Mouse (Mus musculus): Measurements from ENCODE around the gene Diexf. TPM values are rescaled to one million over a fixed set of nuclear protein-coding genes. Genes with fewer than 3 reads are reported as not detected.

Gene Diexf
- polyA plus RNA-seq, 1 experiment from 2014 or later, result 2.1 TPM

GRCm38 (mm10) chr1:193133726-193134125 is 3.7 kb upstream of the Diexf start:
- no peak overlapping the region for H3K4me2 ChIP-seq (replicated peaks; ENCODE audit: low read depth)
- ATAC-seq (ENCODE audit: low FRiP score, low TSS enrichment), result no peak
- TF ChIP-seq CTCF (IDR thresholded peaks at IDR 0.05; ENCODE audit: low read depth), result peak; percentile 48
- no peak for TF ChIP-seq EP300 (optimal IDR thresholded peaks at IDR 0.05)
- H3K27me3 ChIP-seq (ENCODE audit: control insufficient read depth, insufficient read depth, low read length), result no peaks in the 10 kb centered on the region
- H3K27ac ChIP-seq (replicated peaks), result no peak overlapping the region
- WGBS, result 91% methylated on average over 1 of the region's 1 CpGs
- 0 out of 2 replicates have a peak, but pooled peaks cover 2% of the 10 kb centered on the region for H3K4me1 ChIP-seq (replicated peaks; ENCODE audit: control insufficient read depth, insufficient read depth)
- no peak overlapping the region for H3K4me3 ChIP-seq (ENCODE audit: low read depth, low read length)
- no peaks in the 10 kb centered on the region for H3K9me3 ChIP-seq (ENCODE audit: control insufficient read depth, low read length)
- no peaks in the 10 kb centered on the region for H3K36me3 ChIP-seq (ENCODE audit: control insufficient read depth, insufficient read depth, low read length)
- no peak overlapping the region for H3K9ac ChIP-seq (ENCODE audit: low read length)
- DNase-seq (ENCODE audit: low spot score), result no peak

- DNase-seq (ENCODE audit: low spot score), result no peak
- H3K27me3 ChIP-seq (ENCODE audit: control insufficient read depth, insufficient read depth, low read length), result no peaks in the 10 kb centered on the region
- H3K27ac ChIP-seq (replicated peaks), result no peak overlapping the region
- no peak for ATAC-seq (ENCODE audit: low FRiP score, low TSS enrichment)
- H3K36me3 ChIP-seq (ENCODE audit: control insufficient read depth, insufficient read depth, low read length), result peaks cover 5% of the 10 kb centered on the region; the same call in 1 of the 2 replicates
- H3K4me1 ChIP-seq (replicated peaks; ENCODE audit: control insufficient read depth, insufficient read depth), result 0 out of 2 replicates have a peak, but pooled peaks cover 2% of the 10 kb centered on the region
- no peaks in the 10 kb centered on the region for H3K9me3 ChIP-seq (ENCODE audit: control insufficient read depth, low read length)
- no peak overlapping the region for H3K4me3 ChIP-seq (ENCODE audit: low read depth, low read length)
- H3K9ac ChIP-seq (ENCODE audit: low read length), result no peak overlapping the region
- TF ChIP-seq EP300 (optimal IDR thresholded peaks at IDR 0.05) (no peak), CTCF (IDR thresholded peaks at IDR 0.05; ENCODE audit: low read depth) (no peak)
- H3K4me2 ChIP-seq (replicated peaks; ENCODE audit: low read depth), result no peak overlapping the region
These were observed 2.3 kb upstream of the Diexf start for GRCm38 (mm10) chr1:193132385-193132784.

- Histone ChIP-seq H3K4me2 (replicated peaks; ENCODE audit: low read depth) (no peak overlapping the region), H3K4me1 (replicated peaks; ENCODE audit: control insufficient read depth, insufficient read depth) (0 out of 2 replicates have a peak, but pooled peaks cover 2% of the 10 kb centered on the region), H3K27me3 (ENCODE audit: control insufficient read depth, insufficient read depth, low read length) (no peaks in the 10 kb centered on the region), H3K9ac (ENCODE audit: low read length) (no peak overlapping the region), H3K36me3 (ENCODE audit: control insufficient read depth, insufficient read depth, low read length) (peaks cover 5% of the 10 kb centered on the region; the same call in 1 of the 2 replicates), H3K4me3 (ENCODE audit: low read depth, low read length) (no peak overlapping the region), H3K27ac (replicated peaks) (no peak overlapping the region), H3K9me3 (ENCODE audit: control insufficient read depth, low read length) (no peaks in the 10 kb centered on the region)
- WGBS, result 43% methylated on average over 6 of the region's 6 CpGs
- no peak for TF ChIP-seq CTCF (IDR thresholded peaks at IDR 0.05; ENCODE audit: low read depth)
- TF ChIP-seq EP300 (optimal IDR thresholded peaks at IDR 0.05), result no peak
- ATAC-seq (ENCODE audit: low FRiP score, low TSS enrichment) (no peak), DNase-seq (ENCODE audit: low spot score) (no peak)
These were observed 1.4 kb upstream of the Diexf start for GRCm38 (mm10) chr1:193131311-193131948.

- Histone ChIP-seq H3K36me3 (ENCODE audit: control insufficient read depth, insufficient read depth, low read length) (peaks cover 5% of the 10 kb centered on the region; the same call in 1 of the 2 replicates), H3K27me3 (ENCODE audit: control insufficient read depth, insufficient read depth, low read length) (no peaks in the 10 kb centered on the region), H3K9ac (ENCODE audit: low read length) (no peak overlapping the region), H3K9me3 (ENCODE audit: control insufficient read depth, low read length) (no peaks in the 10 kb centered on the region), H3K4me2 (replicated peaks; ENCODE audit: low read depth) (peak overlapping the region; percentile 46), H3K27ac (replicated peaks) (no peak overlapping the region; the same call in 1 of the 2 replicates), H3K4me1 (replicated peaks; ENCODE audit: control insufficient read depth, insufficient read depth) (0 out of 2 replicates have a peak, but pooled peaks cover 2% of the 10 kb centered on the region), H3K4me3 (ENCODE audit: low read depth, low read length) (no peak overlapping the region)
- DNase-seq (ENCODE audit: low spot score) (peak; percentile 29), ATAC-seq (ENCODE audit: low FRiP score, low TSS enrichment) (peak; percentile 57)
- WGBS, result 48% methylated on average over 8 of the region's 8 CpGs
- TF ChIP-seq CTCF (IDR thresholded peaks at IDR 0.05; ENCODE audit: low read depth) (no peak), EP300 (optimal IDR thresholded peaks at IDR 0.05) (no peak)
These were observed 767 bp upstream of the Diexf start for GRCm38 (mm10) chr1:193130839-193131238.

GRCm38 (mm10) chr1:193130456-193130825 is 369 bp upstream of the Diexf start:
- H3K4me3 ChIP-seq (ENCODE audit: low read depth, low read length), result peak overlapping the region; percentile 91
- H3K27ac ChIP-seq (replicated peaks), result peak overlapping the region; percentile 35; the same call in 1 of the 2 replicates
- peak overlapping the region; percentile 2; the same call in 1 of the 2 replicates for H3K9ac ChIP-seq (ENCODE audit: low read length)
- no peak for DNase-seq (ENCODE audit: low spot score)
- no peaks in the 10 kb centered on the region for H3K27me3 ChIP-seq (ENCODE audit: control insufficient read depth, insufficient read depth, low read length)
- no peaks in the 10 kb centered on the region for H3K9me3 ChIP-seq (ENCODE audit: control insufficient read depth, low read length)
- H3K36me3 ChIP-seq (ENCODE audit: control insufficient read depth, insufficient read depth, low read length), result peaks cover 5% of the 10 kb centered on the region; the same call in 1 of the 2 replicates
- H3K4me2 ChIP-seq (replicated peaks; ENCODE audit: low read depth), result peak overlapping the region; percentile 46
- peak; percentile 51 for ATAC-seq (ENCODE audit: low FRiP score, low TSS enrichment)
- TF ChIP-seq CTCF (IDR thresholded peaks at IDR 0.05; ENCODE audit: low read depth), result no peak
- 0 out of 2 replicates have a peak, but pooled peaks cover 2% of the 10 kb centered on the region for H3K4me1 ChIP-seq (replicated peaks; ENCODE audit: control insufficient read depth, insufficient read depth)
- WGBS, result 21% methylated on average over 11 of the region's 11 CpGs

- peak overlapping the region; percentile 73 for H3K4me2 ChIP-seq (replicated peaks; ENCODE audit: low read depth)
- H3K36me3 ChIP-seq (ENCODE audit: control insufficient read depth, insufficient read depth, low read length), result peaks cover 5% of the 10 kb centered on the region; the same call in 1 of the 2 replicates
- TF ChIP-seq CTCF (IDR thresholded peaks at IDR 0.05; ENCODE audit: low read depth) (no peak), EP300 (optimal IDR thresholded peaks at IDR 0.05) (no peak)
- H3K27ac ChIP-seq (replicated peaks), result no peak overlapping the region
- peak overlapping the region; percentile 85 for H3K9ac ChIP-seq (ENCODE audit: low read length)
- 16% methylated on average over 5 of the region's 5 CpGs for WGBS
- peak overlapping the region; percentile 91 for H3K4me3 ChIP-seq (ENCODE audit: low read depth, low read length)
- H3K9me3 ChIP-seq (ENCODE audit: control insufficient read depth, low read length), result no peaks in the 10 kb centered on the region
- ATAC-seq (ENCODE audit: low FRiP score, low TSS enrichment), result no peak
- no peaks in the 10 kb centered on the region for H3K27me3 ChIP-seq (ENCODE audit: control insufficient read depth, insufficient read depth, low read length)
- DNase-seq (ENCODE audit: low spot score), result no peak
- H3K4me1 ChIP-seq (replicated peaks; ENCODE audit: control insufficient read depth, insufficient read depth), result 0 out of 2 replicates have a peak, but pooled peaks cover 2% of the 10 kb centered on the region
These were observed 751 bp downstream of the Diexf start for GRCm38 (mm10) chr1:193129321-193129720.

Data from stomach, postnatal 0 days (tissue).